Mouse (Mus musculus): Measurements from ENCODE around the gene Poldip2. TPM values are rescaled to one million over a fixed set of nuclear protein-coding genes. Genes with fewer than 3 reads are reported as not detected.
"Not testable (repeated sequence)": the region's sequence is repeated elsewhere in the genome, so short reads cannot be mapped to it uniquely, and the experiment has no call there.

Poldip2 gene
- polyA plus RNA-seq, 1 experiment from 2014 or later: 165 TPM

DNA sequence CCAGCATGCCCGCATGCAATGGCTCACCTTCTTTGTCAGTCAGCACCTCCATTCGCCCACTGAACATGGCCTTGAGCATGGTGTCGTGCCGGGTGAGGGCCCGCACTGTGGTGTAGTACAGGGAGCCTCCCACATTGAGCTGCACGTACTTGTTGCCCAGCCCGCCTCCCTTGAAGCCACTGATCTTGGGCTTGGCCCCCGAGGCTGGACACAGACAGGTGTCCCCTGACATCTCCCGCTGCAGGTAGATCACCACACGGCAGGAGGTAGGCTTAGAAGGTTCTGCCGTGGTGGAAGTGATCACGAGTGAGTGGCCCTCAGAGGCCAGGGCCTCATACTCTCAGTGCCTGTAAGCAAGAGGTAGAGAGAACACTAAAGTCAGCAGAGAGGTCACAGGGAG, 18.0 kb downstream of the Poldip2 start:
- Histone ChIP-seq H3K4me2 (ENCODE audit: low read length) (no peak overlapping the region), H3K4me3 (replicated peaks; ENCODE audit: low read depth, low read length) (no peak overlapping the region), H3K9ac (replicated peaks; ENCODE audit: low read length) (no peak overlapping the region), H3K9me3 (ENCODE audit: control insufficient read depth, low read length) (no peaks in the 10 kb centered on the region), H3K4me1 (ENCODE audit: control insufficient read depth, insufficient read depth, low read length) (peaks cover 8% of the 10 kb centered on the region), H3K36me3 (ENCODE audit: control insufficient read depth, insufficient read depth, low read length) (peaks cover 54% of the 10 kb centered on the region), H3K27ac (replicated peaks; ENCODE audit: low read depth, low read length) (no peak overlapping the region), H3K27me3 (ENCODE audit: control insufficient read depth, insufficient read depth, low read length) (no peaks in the 10 kb centered on the region)
- ATAC-seq (ENCODE audit: low FRiP score, low TSS enrichment) (no peak), DNase-seq (no peak)
- 94% methylated on average over 12 of the region's 12 CpGs for WGBS

DNA sequence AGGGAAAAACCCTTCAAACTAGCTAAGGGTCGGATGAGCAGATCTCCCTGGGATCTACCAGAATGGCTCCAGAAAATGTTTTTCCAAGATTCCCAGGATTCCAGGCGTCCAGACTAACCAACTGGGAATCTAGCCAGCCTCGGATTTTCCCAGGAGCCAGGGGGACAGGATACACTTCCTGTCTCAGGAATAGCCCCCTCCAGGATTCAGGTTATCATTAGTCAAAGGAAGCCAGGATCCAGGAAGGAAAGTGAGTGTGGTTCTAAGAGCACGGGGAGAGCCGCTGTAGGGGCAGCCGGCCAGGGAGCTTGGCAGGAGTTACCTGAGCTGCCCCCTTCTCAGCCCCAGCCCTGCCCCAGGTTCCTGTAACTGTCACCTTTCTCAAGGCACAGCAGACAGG, 19.1 kb downstream of the Poldip2 start:
- no peaks in the 10 kb centered on the region for H3K27me3 ChIP-seq (ENCODE audit: control insufficient read depth, insufficient read depth, low read length)
- ATAC-seq (ENCODE audit: low FRiP score, low TSS enrichment) (no peak), DNase-seq (no peak)
- 87% methylated on average over 6 of the region's 6 CpGs for WGBS
- H3K36me3 ChIP-seq (ENCODE audit: control insufficient read depth, insufficient read depth, low read length): peaks cover 43% of the 10 kb centered on the region
- no peaks in the 10 kb centered on the region for H3K9me3 ChIP-seq (ENCODE audit: control insufficient read depth, low read length)
- no peak overlapping the region for H3K4me3 ChIP-seq (replicated peaks; ENCODE audit: low read depth, low read length)
- H3K27ac ChIP-seq (replicated peaks; ENCODE audit: low read depth, low read length): no peak overlapping the region
- no peak overlapping the region for H3K4me2 ChIP-seq (ENCODE audit: low read length)
- no peak overlapping the region for H3K9ac ChIP-seq (replicated peaks; ENCODE audit: low read length)
- peaks cover 13% of the 10 kb centered on the region for H3K4me1 ChIP-seq (ENCODE audit: control insufficient read depth, insufficient read depth, low read length)

DNA sequence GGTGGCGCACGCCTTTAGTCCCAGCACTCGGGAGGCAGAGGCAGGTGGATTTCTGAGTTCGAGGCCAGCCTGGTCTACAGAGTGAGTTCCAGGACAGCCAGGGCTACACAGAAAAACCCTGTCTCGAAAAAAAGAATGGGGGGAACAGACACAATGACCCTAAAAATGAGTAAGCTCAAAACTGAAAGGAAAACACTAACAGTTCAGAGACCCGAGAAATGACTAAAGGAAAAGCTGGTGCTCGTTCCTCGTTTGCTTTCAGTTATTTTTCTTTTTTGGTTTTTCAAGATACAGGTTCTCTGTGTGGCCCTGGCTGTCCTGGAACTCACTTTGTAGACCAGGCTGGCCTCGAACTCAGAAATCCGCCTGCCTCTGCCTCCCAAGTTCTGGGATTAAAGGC, 19.5 kb downstream of the Poldip2 start:
- Histone ChIP-seq H3K36me3 (ENCODE audit: control insufficient read depth, insufficient read depth, low read length) (peaks cover 39% of the 10 kb centered on the region), H3K4me1 (ENCODE audit: control insufficient read depth, insufficient read depth, low read length) (peaks cover 13% of the 10 kb centered on the region)
- H3K4me2 ChIP-seq (ENCODE audit: low read length); H3K9ac ChIP-seq (replicated peaks; ENCODE audit: low read length); H3K9me3 ChIP-seq (ENCODE audit: control insufficient read depth, low read length); H3K27me3 ChIP-seq (ENCODE audit: control insufficient read depth, insufficient read depth, low read length); H3K27ac ChIP-seq (replicated peaks; ENCODE audit: low read depth, low read length); H3K4me3 ChIP-seq (replicated peaks; ENCODE audit: low read depth, low read length); DNase-seq; ATAC-seq (ENCODE audit: low FRiP score, low TSS enrichment): not testable (repeated sequence)
- WGBS: 91% methylated on average over 10 of the region's 10 CpGs

DNA sequence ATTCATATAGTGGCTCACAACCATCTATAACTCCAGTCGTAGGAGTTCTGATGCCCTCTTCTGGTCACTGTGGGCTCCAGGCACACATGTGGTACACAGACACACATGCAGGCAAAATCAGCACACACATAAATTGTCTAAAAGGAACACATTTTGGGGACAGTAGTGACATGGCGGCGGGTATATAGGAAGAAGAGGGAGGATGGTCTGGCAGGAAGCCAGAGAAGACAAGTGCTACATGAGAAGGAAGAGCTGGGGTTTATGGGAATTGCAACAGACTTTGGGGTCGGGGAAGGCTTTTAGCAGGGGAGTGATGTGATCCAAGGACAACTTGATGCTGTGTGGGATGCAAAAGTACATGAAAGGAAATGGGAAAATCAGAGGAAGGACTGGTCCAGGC, 22.5 kb downstream of the Poldip2 start:
- peak overlapping the region; percentile 67 for H3K4me2 ChIP-seq (ENCODE audit: low read length)
- no peaks in the 10 kb centered on the region for H3K27me3 ChIP-seq (ENCODE audit: control insufficient read depth, insufficient read depth, low read length)
- DNase-seq (no peak), ATAC-seq (ENCODE audit: low FRiP score, low TSS enrichment) (no peak)
- 0 out of 2 replicates have a peak overlapping the region, but pooled peaks have one; percentile 78 for H3K4me3 ChIP-seq (replicated peaks; ENCODE audit: low read depth, low read length)
- H3K4me1 ChIP-seq (ENCODE audit: control insufficient read depth, insufficient read depth, low read length): peaks cover 22% of the 10 kb centered on the region
- no peaks in the 10 kb centered on the region for H3K9me3 ChIP-seq (ENCODE audit: control insufficient read depth, low read length)
- no peak overlapping the region for H3K27ac ChIP-seq (replicated peaks; ENCODE audit: low read depth, low read length)
- H3K9ac ChIP-seq (replicated peaks; ENCODE audit: low read length): no peak overlapping the region
- WGBS: 95% methylated on average over 4 of the region's 4 CpGs
- peaks cover 24% of the 10 kb centered on the region for H3K36me3 ChIP-seq (ENCODE audit: control insufficient read depth, insufficient read depth, low read length)

DNA sequence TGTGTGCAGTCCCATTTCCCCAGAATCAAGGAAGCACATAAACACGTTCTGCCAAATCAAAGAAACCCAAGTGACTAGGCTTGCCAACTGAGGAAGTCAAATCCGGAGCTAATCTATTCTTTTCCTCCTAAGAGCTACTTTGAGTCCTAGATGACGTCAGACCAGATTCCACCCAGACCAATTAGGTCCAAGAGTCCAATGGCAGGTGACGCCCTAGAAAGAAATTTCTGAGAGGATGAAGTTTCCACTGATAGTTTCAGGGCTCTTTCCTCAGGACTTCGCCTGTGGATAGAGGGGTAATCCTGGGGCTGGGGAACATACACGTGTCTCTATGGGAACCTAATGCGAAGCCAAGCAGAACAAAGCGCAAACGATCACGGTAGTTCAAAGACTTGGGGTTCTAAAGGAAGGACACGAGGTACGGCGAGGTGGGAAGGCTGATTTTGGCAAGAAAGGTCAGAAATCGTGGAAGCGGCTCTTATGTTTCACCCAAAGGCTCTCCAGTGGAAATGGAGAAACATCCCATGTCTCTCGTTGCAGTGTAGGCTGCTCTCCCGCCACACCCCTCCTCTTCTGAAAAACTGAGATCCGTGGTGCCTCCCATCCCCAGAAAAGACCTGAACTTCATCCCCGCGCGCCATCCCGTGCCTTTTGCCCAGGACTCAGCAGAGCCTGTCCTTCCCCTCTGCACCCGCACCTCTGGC, 23.5 kb downstream of the Poldip2 start:
- H3K36me3 ChIP-seq (ENCODE audit: control insufficient read depth, insufficient read depth, low read length): peaks cover 26% of the 10 kb centered on the region
- DNase-seq (peak; percentile 57), ATAC-seq (ENCODE audit: low FRiP score, low TSS enrichment) (no peak; the same call in 1 of the 2 replicates)
- no peaks in the 10 kb centered on the region for H3K27me3 ChIP-seq (ENCODE audit: control insufficient read depth, insufficient read depth, low read length)
- H3K4me2 ChIP-seq (ENCODE audit: low read length): peak overlapping the region; percentile 67
- H3K9me3 ChIP-seq (ENCODE audit: control insufficient read depth, low read length): no peaks in the 10 kb centered on the region
- H3K9ac ChIP-seq (replicated peaks; ENCODE audit: low read length): peak overlapping the region; percentile 78
- peak overlapping the region; percentile 86 for H3K27ac ChIP-seq (replicated peaks; ENCODE audit: low read depth, low read length)
- peak overlapping the region; percentile 78 for H3K4me3 ChIP-seq (replicated peaks; ENCODE audit: low read depth, low read length)
- peaks cover 22% of the 10 kb centered on the region for H3K4me1 ChIP-seq (ENCODE audit: control insufficient read depth, insufficient read depth, low read length)
- under 1% methylated on average over 23 of the region's 23 CpGs for WGBS

DNA sequence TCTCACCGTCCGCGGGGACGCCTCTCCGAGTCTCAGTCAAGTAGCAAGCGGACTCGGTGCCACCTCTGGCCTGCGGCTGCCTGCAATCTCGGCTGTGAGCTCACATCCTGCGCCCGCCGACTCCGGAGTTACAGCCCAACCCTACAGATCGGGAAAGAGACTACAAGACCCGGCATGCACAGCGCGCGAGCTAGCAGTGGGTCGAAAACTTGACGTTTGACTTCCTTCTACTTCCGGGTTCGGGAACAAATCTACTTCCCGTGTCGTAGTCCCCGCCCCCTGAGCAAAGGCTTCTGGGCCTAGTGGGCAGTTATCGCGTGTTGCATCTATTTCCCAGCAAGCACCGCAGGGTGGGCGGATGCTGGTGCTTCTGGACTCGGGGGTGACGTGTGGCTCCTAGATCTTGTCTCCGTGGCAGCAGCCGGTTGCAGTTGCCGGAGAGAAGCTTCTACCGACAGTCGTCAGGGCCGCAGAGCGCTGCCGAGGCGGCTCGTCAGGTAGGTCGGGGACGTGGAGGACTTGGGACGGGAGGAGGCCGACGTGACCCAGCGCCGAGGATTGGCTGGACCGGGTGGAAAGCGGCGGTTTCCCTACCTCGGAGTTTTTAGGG, 24.2 kb downstream of the Poldip2 start, which contains the start of the genes Tnfaip1 and Ift20:
Tnfaip1 (minus strand) TSS at position 253 of the 610 bp plus-strand sequence.
Ift20 (plus strand) TSS at position 282 of the 610 bp plus-strand sequence.
- ATAC-seq (ENCODE audit: low FRiP score, low TSS enrichment) (peak; percentile 97), DNase-seq (peak; percentile 99)
- Histone ChIP-seq H3K9me3 (ENCODE audit: control insufficient read depth, low read length) (no peaks in the 10 kb centered on the region), H3K4me3 (replicated peaks; ENCODE audit: low read depth, low read length) (peak within 1 kb of the TSS; percentile 78), H3K4me2 (ENCODE audit: low read length) (peak within 1 kb of the TSS; percentile 74), H3K27ac (replicated peaks; ENCODE audit: low read depth, low read length) (peak within 1 kb of the TSS; percentile 88), H3K9ac (replicated peaks; ENCODE audit: low read length) (peak within 1 kb of the TSS; percentile 78), H3K4me1 (ENCODE audit: control insufficient read depth, insufficient read depth, low read length) (peaks cover 22% of the 10 kb centered on the region), H3K36me3 (ENCODE audit: control insufficient read depth, insufficient read depth, low read length) (peaks cover 32% of the 10 kb centered on the region), H3K27me3 (ENCODE audit: control insufficient read depth, insufficient read depth, low read length) (no peaks in the 10 kb centered on the region)
- under 1% methylated on average over 52 of the region's 52 CpGs for WGBS

DNA sequence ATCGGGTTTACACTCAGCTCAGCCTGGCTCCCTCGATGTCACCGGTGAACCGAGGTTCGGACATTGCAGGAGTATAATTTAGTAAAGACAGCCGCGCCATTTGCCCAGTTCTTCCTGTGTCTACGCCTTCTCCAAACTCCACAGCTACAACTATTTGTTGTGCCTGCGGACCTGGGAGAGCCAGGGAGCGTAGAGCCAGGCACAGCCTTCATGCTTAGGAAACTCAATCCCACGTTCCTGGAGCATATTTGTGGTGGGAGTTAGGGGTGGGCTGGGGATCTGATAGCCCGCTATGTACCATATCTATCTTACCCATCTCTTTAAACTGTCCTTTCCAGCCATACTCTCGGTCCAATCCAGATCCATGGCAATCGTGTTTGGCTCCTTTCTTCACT, 24.7 kb downstream of the Poldip2 start:
- H3K36me3 ChIP-seq (ENCODE audit: control insufficient read depth, insufficient read depth, low read length): peaks cover 36% of the 10 kb centered on the region
- peak overlapping the region; percentile 78 for H3K4me3 ChIP-seq (replicated peaks; ENCODE audit: low read depth, low read length)
- no peaks in the 10 kb centered on the region for H3K27me3 ChIP-seq (ENCODE audit: control insufficient read depth, insufficient read depth, low read length)
- H3K9ac ChIP-seq (replicated peaks; ENCODE audit: low read length): peak overlapping the region; percentile 78
- DNase-seq: no peak
- H3K4me2 ChIP-seq (ENCODE audit: low read length): peak overlapping the region; percentile 74
- peaks cover 22% of the 10 kb centered on the region for H3K4me1 ChIP-seq (ENCODE audit: control insufficient read depth, insufficient read depth, low read length)
- ATAC-seq (ENCODE audit: low FRiP score, low TSS enrichment): no peak
- no peaks in the 10 kb centered on the region for H3K9me3 ChIP-seq (ENCODE audit: control insufficient read depth, low read length)
- WGBS: 4% methylated on average over 14 of the region's 14 CpGs
- H3K27ac ChIP-seq (replicated peaks; ENCODE audit: low read depth, low read length): peak overlapping the region; percentile 88

DNA sequence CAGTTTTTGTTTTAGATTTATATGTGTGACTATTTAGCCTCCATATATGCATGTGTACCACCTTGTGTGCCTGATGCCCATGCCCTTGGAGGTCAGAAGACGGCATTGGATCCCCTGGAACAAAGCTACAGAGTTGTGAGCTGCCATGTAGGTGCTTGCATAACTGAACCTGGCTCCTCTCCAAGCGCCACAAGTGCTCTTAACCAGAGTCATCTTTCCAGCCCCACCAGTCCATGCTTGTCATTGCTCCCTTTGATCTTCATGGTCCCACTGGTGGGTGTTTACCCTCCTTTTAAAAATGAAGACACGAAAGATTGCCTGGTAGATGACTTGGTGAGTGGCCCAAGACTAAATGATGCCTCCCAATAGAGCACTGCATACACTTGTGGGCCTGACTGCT, 28.4 kb downstream of the Poldip2 start:
- Histone ChIP-seq H3K36me3 (ENCODE audit: control insufficient read depth, insufficient read depth, low read length) (peaks cover 57% of the 10 kb centered on the region), H3K4me2 (ENCODE audit: low read length) (no peak overlapping the region), H3K27ac (replicated peaks; ENCODE audit: low read depth, low read length) (no peak overlapping the region), H3K27me3 (ENCODE audit: control insufficient read depth, insufficient read depth, low read length) (no peaks in the 10 kb centered on the region), H3K9ac (replicated peaks; ENCODE audit: low read length) (no peak overlapping the region), H3K4me1 (ENCODE audit: control insufficient read depth, insufficient read depth, low read length) (peaks cover 10% of the 10 kb centered on the region), H3K4me3 (replicated peaks; ENCODE audit: low read depth, low read length) (no peak overlapping the region), H3K9me3 (ENCODE audit: control insufficient read depth, low read length) (no peaks in the 10 kb centered on the region)
- WGBS: 95% methylated on average over 3 of the region's 3 CpGs
- no peak for DNase-seq
- no peak for ATAC-seq (ENCODE audit: low FRiP score, low TSS enrichment)

Measured in midbrain, embryonic 14.5 days (tissue).